Comparison of ENCODE assay signal across 1 mouse cellular context in genomic region chr15:9080206-9080605, GRCm38 (mm10).
A peak's percentile ranks its signal among the peaks of the same experiment; 100 is the strongest.
TF ChIP-seq lines count a peak whose summit lies in the region.

No protein-coding gene starts in this region.

TF ChIP-seq in MEL, 35 proteins besides CTCF, POLR2A, EP300 and RAD21 (continued from another document):
- TF ChIP-seq TCF12 (IDR thresholded peaks at IDR 0.05; ENCODE audit: low read depth, low read length) (peak; percentile 96), ZC3H11A (IDR thresholded peaks at IDR 0.05; ENCODE audit: low read depth, low read length) (no peak), GABPA (IDR thresholded peaks at IDR 0.05; ENCODE audit: low read depth, low read length) (no peak), MEF2A (IDR thresholded peaks at IDR 0.05; ENCODE audit: extremely low read depth, insufficient replicate concordance, low read depth, low read length, poor library complexity, severe bottlenecking) (no peak), RCOR1 (IDR thresholded peaks at IDR 0.05; ENCODE audit: low read depth, low read length) (peak; percentile 92), MAZ (IDR thresholded peaks at IDR 0.05; ENCODE audit: low read depth, low read length) (0 out of 2 replicates have a peak, but pooled peaks have one; percentile 65), KAT2A (conservative IDR thresholded peaks at IDR 0.05; ENCODE audit: low read depth, low read length) (no peak; the same call in 1 of the 2 replicates), HCFC1 (IDR thresholded peaks at IDR 0.05; ENCODE audit: low read depth, low read length) (peak; percentile 55), E2F4 (IDR thresholded peaks at IDR 0.05; ENCODE audit: borderline replicate concordance, low read depth, low read length) (no peak), ZNF384 (IDR thresholded peaks at IDR 0.05; ENCODE audit: low read depth, low read length) (peak; percentile 45; the same call in 1 of the 2 replicates)
